Mouse (Mus musculus) erythroblast, embryonic 14.5 days (primary cell): ENCODE data around the gene Rgp1.

ENCODE experiments used
- GATA1 ChIP-seq: IDR thresholded peaks from 2 replicates; pipeline ENCODE4 v1.6.1; 2012; ENCODE audit warnings: low read length, inconsistent platforms, mixed read lengths
- TAL1 ChIP-seq: IDR thresholded peaks from 3 replicates; pipeline ENCODE4 v1.6.1; 2012; ENCODE audit warnings: low read length, inconsistent platforms, mixed read lengths

DNA sequence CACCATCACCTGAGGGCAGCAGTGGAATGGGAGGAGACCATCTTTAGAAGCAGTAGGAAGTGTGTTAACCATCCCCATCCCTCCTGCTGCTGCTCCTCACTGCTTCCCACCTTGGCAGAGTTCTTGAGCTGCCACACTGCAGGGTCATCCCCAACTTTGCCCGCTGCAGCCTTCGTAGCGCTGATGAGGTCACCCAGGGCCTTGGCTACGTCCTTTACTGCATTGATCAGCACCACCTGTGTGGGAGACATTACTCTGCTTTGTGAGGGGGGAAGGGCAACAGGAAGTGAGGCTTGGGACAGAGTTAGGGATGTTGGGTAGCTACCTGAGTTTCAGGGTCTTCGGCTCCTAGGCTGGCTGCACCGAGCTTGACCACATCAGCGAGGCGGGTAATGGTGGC is 42.9 kb upstream of the Rgp1 start:
- no peak for TF ChIP-seq GATA1
- TF ChIP-seq TAL1: no peak
